Mouse (Mus musculus): ENCODE measurements around the gene Arid2.

DNA sequence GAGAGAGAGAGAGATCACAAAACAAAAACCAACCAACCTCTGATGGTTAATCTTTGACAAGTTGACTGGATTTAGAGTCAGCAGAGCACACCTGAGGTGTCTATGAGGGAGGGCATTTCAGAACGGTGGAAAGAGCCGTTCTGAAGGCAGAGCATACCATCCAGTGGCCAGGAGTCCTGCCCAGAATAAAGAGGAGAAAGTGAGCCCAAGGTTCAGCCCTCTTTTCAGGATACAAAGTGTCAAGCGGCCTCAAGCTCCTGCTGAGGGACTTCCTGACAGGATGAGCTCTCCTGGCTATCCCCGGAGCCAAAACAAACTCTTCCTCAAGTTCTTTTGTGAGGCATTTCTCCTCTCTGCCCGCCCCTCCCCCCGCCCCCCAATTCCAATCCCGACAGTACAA lies 33.5 kb upstream of the Arid2 start:
- TF ChIP-seq CTCF (IDR thresholded peaks at IDR 0.05; ENCODE audit: extremely low read depth, insufficient read depth, insufficient read length, insufficient replicate concordance), result no peak
- no peak for TF ChIP-seq POLR2A (IDR thresholded peaks at IDR 0.05; ENCODE audit: low read depth, low read length)
